Mouse (Mus musculus) forebrain, embryonic 10.5 days (tissue): ENCODE measurements around the gene Hunk. TPM values are rescaled to one million over a fixed set of nuclear protein-coding genes. Genes with fewer than 3 reads are reported as not detected.

Experiments used
- DNase-seq: peaks from one replicate; pipeline ENCODE4 v3.0.0-alpha.2; 2017; ENCODE audit warnings: low spot score; ENCODE audit errors: extremely low spot score
- H3K27ac ChIP-seq: fragments of 300-500 bp; sonication (generic); 2 replicates; pipeline ENCODE4 v1.5.1; 2016; ENCODE audit warnings: mild to moderate bottlenecking
- H3K27me3 ChIP-seq: fragments of 300-500 bp; sonication (generic); 2 replicates; pipeline ENCODE4 v1.6.1; 2016; ENCODE audit warnings: mild to moderate bottlenecking; ENCODE audit not compliant: poor library complexity, severe bottlenecking
- H3K36me3 ChIP-seq: fragments of 300-500 bp; sonication (generic); replicated peaks from 2 replicates; pipeline ENCODE4 v1.6.1; 2016; ENCODE audit warnings: mild to moderate bottlenecking, moderate library complexity
- H3K4me1 ChIP-seq: fragments of 300-500 bp; sonication (generic); 2 replicates; pipeline ENCODE4 v1.6.1; 2016
- H3K4me3 ChIP-seq: fragments of 300-500 bp; sonication (generic); 2 replicates; pipeline ENCODE4 v1.5.1; 2016; ENCODE audit warnings: mild to moderate bottlenecking, moderate library complexity
- H3K9me3 ChIP-seq: fragments of 300-500 bp; sonication (generic); 2 replicates; pipeline ENCODE4 v1.6.1; 2016; ENCODE audit warnings: mild to moderate bottlenecking, moderate library complexity
- WGBS: fragments of 180-500 bp; shearing (Covaris S2); methylation state at CpG from one replicate; pipeline ENCODE4 v1.1.7; 2016; 5-methylcytosine and 5-hydroxymethylcytosine counted together
- polyA plus RNA-seq: library from polyadenylated mRNA; unstranded; fragments of >200 nt; fragmentation: Nextera tagmentation; extraction: Ambion mirVana; gene quantifications from 2 replicates; pipeline ENCODE4 v1.2.1, GENCODE M21; 2016

Gene Hunk
- polyA plus RNA-seq, 1 experiment from 2014 or later: 14.9 TPM

- DNase-seq: peak; percentile 65
- peaks cover 59% of the 10 kb centered on the region for H3K4me1 ChIP-seq
- H3K27ac ChIP-seq: peak overlapping the region; percentile 79
- peaks cover 75% of the 10 kb centered on the region for H3K36me3 ChIP-seq
- no peaks in the 10 kb centered on the region for H3K27me3 ChIP-seq
- no peak overlapping the region for H3K4me3 ChIP-seq
- H3K9me3 ChIP-seq: no peaks in the 10 kb centered on the region
- 39% methylated on average over 11 of the region's 11 CpGs for WGBS
Observed at GRCm38 (mm10) chr16:90458899-90459610, 73.2 kb downstream of the Hunk start.

DNA sequence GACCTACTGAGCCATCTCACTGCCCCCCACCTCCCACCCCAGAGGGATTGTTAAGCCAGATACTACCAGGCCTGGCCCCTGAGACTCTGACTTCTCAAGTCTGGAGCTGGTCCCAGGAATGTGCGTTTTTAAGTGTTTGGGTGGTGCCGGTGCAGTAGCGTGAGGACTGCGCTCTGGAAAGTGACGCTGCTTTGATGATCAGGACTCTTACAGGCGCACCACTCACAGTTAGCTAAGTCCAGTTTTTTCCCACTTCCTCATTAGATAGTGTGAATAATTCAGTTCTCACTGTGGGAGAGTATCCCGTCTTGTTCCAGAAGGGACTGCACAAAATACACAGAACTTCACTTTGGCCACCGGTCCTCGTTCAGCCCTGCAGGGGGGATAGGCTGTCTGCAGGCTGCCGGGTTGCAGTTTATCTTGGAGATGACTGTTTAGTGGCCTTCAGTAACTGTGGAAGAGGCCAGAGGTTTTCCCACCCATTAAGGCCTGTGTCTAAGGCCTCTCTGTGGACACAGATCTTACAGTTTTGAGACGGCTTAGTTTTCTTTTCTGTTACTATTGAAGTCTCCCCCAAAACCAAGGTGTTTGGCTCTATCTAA is 75.6 kb downstream of the Hunk start:
- Histone ChIP-seq H3K27ac (peak overlapping the region; percentile 54; the same call in 1 of the 2 replicates), H3K4me3 (no peak overlapping the region)
- WGBS: 81% methylated on average over 11 of the region's 11 CpGs

GRCm38 (mm10) chr16:90462728-90463275 is 77.0 kb downstream of the Hunk start:
- no peak for DNase-seq
- Histone ChIP-seq H3K27me3 (no peaks in the 10 kb centered on the region), H3K27ac (0 out of 2 replicates have a peak overlapping the region, but pooled peaks have one; percentile 22), H3K4me1 (peaks cover 54% of the 10 kb centered on the region), H3K9me3 (peaks cover 6% of the 10 kb centered on the region), H3K36me3 (peaks cover 75% of the 10 kb centered on the region), H3K4me3 (no peak overlapping the region)
- WGBS: 86% methylated on average over 11 of the region's 11 CpGs

More for the DNA sequence above, 75.6 kb downstream of the Hunk start:
- Histone ChIP-seq H3K27me3 (no peaks in the 10 kb centered on the region), H3K9me3 (peaks cover 5% of the 10 kb centered on the region), H3K36me3 (peaks cover 75% of the 10 kb centered on the region), H3K4me1 (peaks cover 61% of the 10 kb centered on the region)
- DNase-seq: no peak

- DNase-seq: no peak
- WGBS: 97% methylated on average over 5 of the region's 5 CpGs
- Histone ChIP-seq H3K27me3 (no peaks in the 10 kb centered on the region), H3K9me3 (peaks cover 13% of the 10 kb centered on the region), H3K4me1 (peaks cover 31% of the 10 kb centered on the region), H3K4me3 (no peak overlapping the region), H3K27ac (no peak overlapping the region), H3K36me3 (peaks cover 92% of the 10 kb centered on the region)
Observed at GRCm38 (mm10) chr16:90465154-90465553, 79.3 kb downstream of the Hunk start.

DNA sequence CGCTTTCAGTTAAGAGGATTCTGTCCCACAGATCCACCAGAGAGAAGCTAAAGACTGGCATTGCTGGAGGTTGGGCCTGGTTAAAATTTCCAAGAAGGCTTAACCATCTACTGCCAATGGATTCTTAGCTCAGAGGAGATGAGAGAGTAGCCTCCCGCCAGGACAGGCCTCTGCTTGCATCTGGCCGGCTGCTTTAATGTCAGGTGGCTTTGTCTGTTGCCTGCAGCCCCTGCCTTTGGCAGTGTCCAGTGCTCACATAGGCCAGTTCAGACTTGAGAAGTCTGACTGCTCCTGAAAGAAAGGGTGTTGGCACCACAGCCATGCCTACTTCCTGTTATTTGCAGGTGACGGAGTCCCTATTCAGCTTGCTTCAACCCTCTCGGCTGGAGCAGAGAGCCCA is 82.5 kb downstream of the Hunk start:
- no peak for DNase-seq
- Histone ChIP-seq H3K4me3 (no peak overlapping the region), H3K36me3 (peaks cover 100% of the 10 kb centered on the region), H3K9me3 (peaks cover 13% of the 10 kb centered on the region), H3K27me3 (no peaks in the 10 kb centered on the region), H3K4me1 (peaks cover 7% of the 10 kb centered on the region), H3K27ac (no peak overlapping the region)
- 89% methylated on average over 5 of the region's 5 CpGs for WGBS

DNA sequence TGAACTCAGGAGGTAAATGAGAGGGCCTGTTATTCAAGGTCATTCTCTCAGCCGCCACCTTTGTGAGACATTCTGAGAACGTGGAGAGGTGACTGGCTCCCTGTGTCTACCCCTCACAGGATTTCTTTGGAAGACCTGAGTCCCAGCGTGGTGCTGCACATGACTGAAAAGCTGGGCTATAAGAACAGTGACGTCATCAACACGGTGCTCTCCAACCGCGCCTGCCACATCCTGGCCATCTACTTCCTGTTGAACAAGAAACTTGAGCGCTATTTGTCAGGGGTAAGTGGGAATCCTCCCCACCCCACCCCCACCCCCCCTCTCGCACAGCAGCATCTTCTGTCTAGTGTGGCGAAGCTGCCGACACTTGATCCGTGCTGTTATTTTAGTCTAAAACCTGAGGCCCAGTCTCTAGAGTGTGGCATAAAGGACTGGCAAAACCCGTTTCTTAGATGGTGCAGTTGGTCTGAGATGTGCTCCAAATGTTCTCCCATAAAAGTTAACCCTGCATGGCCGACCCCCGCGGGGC is 90.0 kb downstream of the Hunk start:
- no peak for DNase-seq
- no peaks in the 10 kb centered on the region for H3K4me1 ChIP-seq
- no peaks in the 10 kb centered on the region for H3K27me3 ChIP-seq
- peaks cover 12% of the 10 kb centered on the region for H3K9me3 ChIP-seq
- 89% methylated on average over 16 of the region's 16 CpGs for WGBS
- H3K4me3 ChIP-seq: no peak overlapping the region
- no peak overlapping the region for H3K27ac ChIP-seq
- H3K36me3 ChIP-seq: peaks cover 100% of the 10 kb centered on the region

- Histone ChIP-seq H3K36me3 (peaks cover 100% of the 10 kb centered on the region), H3K4me1 (no peaks in the 10 kb centered on the region), H3K27me3 (no peaks in the 10 kb centered on the region), H3K9me3 (peaks cover 3% of the 10 kb centered on the region), H3K4me3 (no peak overlapping the region), H3K27ac (no peak overlapping the region)
- 96% methylated on average over 5 of the region's 5 CpGs for WGBS
- no peak for DNase-seq
Observed at GRCm38 (mm10) chr16:90481612-90482011, 95.8 kb downstream of the Hunk start.

DNA sequence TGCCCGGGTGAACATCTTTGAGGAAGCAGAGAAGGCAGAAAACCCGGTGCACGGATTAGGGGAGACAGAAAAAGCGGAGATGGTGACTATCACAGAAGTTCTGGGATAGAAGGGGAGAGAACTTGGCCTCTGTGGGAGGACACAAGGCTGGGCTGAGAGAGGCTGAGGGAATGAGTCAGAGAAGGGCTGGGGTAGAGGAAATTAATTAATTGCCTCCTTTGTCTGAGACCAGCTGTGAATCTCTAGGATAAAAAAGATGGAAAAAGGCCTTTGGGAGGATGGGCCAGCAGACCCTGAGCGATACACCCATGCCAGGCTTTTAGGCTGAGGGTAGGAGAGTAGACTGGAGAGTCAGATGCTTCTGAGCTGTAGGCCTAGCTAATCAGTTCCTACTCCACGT is 97.5 kb downstream of the Hunk start:
- peaks cover 100% of the 10 kb centered on the region for H3K36me3 ChIP-seq
- 90% methylated on average over 6 of the region's 6 CpGs for WGBS
- no peak overlapping the region for H3K4me3 ChIP-seq
- no peaks in the 10 kb centered on the region for H3K9me3 ChIP-seq
- H3K27ac ChIP-seq: no peak overlapping the region
- H3K4me1 ChIP-seq: no peaks in the 10 kb centered on the region
- DNase-seq: no peak
- no peaks in the 10 kb centered on the region for H3K27me3 ChIP-seq

- no peaks in the 10 kb centered on the region for H3K4me1 ChIP-seq
- H3K36me3 ChIP-seq: peaks cover 100% of the 10 kb centered on the region
- H3K27me3 ChIP-seq: no peaks in the 10 kb centered on the region
- H3K27ac ChIP-seq: no peak overlapping the region
- WGBS: 89% methylated on average over 7 of the region's 7 CpGs
- no peaks in the 10 kb centered on the region for H3K9me3 ChIP-seq
- no peak overlapping the region for H3K4me3 ChIP-seq
- DNase-seq: no peak
Observed at GRCm38 (mm10) chr16:90485125-90485524, 99.3 kb downstream of the Hunk start.

- Histone ChIP-seq H3K9me3 (no peaks in the 10 kb centered on the region), H3K27me3 (no peaks in the 10 kb centered on the region), H3K27ac (no peak overlapping the region), H3K4me3 (no peak overlapping the region), H3K36me3 (peaks cover 98% of the 10 kb centered on the region), H3K4me1 (no peaks in the 10 kb centered on the region)
- DNase-seq: no peak
- WGBS: 94% methylated on average over 4 of the region's 4 CpGs
Observed at GRCm38 (mm10) chr16:90485599-90485998, 99.8 kb downstream of the Hunk start.

- Histone ChIP-seq H3K36me3 (peaks cover 97% of the 10 kb centered on the region), H3K27ac (no peak overlapping the region), H3K4me3 (no peak overlapping the region), H3K9me3 (no peaks in the 10 kb centered on the region), H3K4me1 (peaks cover 12% of the 10 kb centered on the region; the same call in 1 of the 2 replicates), H3K27me3 (no peaks in the 10 kb centered on the region)
- WGBS: 86% methylated on average over 4 of the region's 4 CpGs
- DNase-seq: no peak
Observed at GRCm38 (mm10) chr16:90490066-90490465, 104.3 kb downstream of the Hunk start.

GRCm38 (mm10) chr16:90491898-90492499 is 106.2 kb downstream of the Hunk start:
- H3K36me3 ChIP-seq: peaks cover 94% of the 10 kb centered on the region
- no peak for DNase-seq
- H3K9me3 ChIP-seq: no peaks in the 10 kb centered on the region
- 72% methylated on average over 5 of the region's 5 CpGs for WGBS
- H3K4me1 ChIP-seq: peaks cover 22% of the 10 kb centered on the region
- H3K27ac ChIP-seq: peak overlapping the region; percentile 26; the same call in 1 of the 2 replicates
- H3K27me3 ChIP-seq: no peaks in the 10 kb centered on the region
- H3K4me3 ChIP-seq: no peak overlapping the region
